Mouse (Mus musculus) lung, adult 2 months (tissue): ENCODE measurements around the gene Nup43.

Experiments
- CTCF ChIP-seq: fragments of 200-500 bp; IDR thresholded peaks from 2 replicates; pipeline ENCODE4 v1.5.1; 2011; ENCODE audit warnings: mild to moderate bottlenecking, low read length, control low read depth; ENCODE audit not compliant: insufficient read depth
- POLR2A ChIP-seq: fragments of 200-500 bp; IDR thresholded peaks from 2 replicates; pipeline ENCODE4 v1.6.1; 2011; ENCODE audit warnings: low read depth, mild to moderate bottlenecking, control low read depth, low read length, borderline replicate concordance; ENCODE audit errors: extremely low read depth

- no peak for TF ChIP-seq CTCF
- TF ChIP-seq POLR2A = no peak
Measured at GRCm38 (mm10) chr10:7649059-7649458, 18.2 kb upstream of the Nup43 start.
